Mouse (Mus musculus) CH12.LX (cell line): ENCODE measurements around the gene Opcml.

Source experiments
- HCFC1 ChIP-seq: IDR thresholded peaks from 2 replicates; pipeline ENCODE4 v1.6.1; 2012; ENCODE audit warnings: low read depth, mild to moderate bottlenecking, inconsistent platforms, low read length, improper control_type of control experiment
- MAX ChIP-seq: IDR thresholded peaks from 2 replicates; pipeline ENCODE4 v1.6.1; 2011; ENCODE audit warnings: low read length, improper control_type of control experiment
- USF1 ChIP-seq: IDR thresholded peaks from 2 replicates; pipeline ENCODE4 v1.6.1; 2014; ENCODE audit warnings: low read depth, mild to moderate bottlenecking, inconsistent platforms, low read length, improper control_type of control experiment

GRCm38 (mm10) chr9:28049157-28049556 lies 258.6 kb downstream of the Opcml start:
- TF ChIP-seq MAX, result no peak
- no peak for TF ChIP-seq HCFC1
- no peak for TF ChIP-seq USF1
